Mouse (Mus musculus): ENCODE results near the gene Dmrt1.

GRCm38 (mm10) chr19:25479152-25479669 is 26.2 kb upstream of the Dmrt1 start:
- TF ChIP-seq UBTF (IDR thresholded peaks at IDR 0.05; ENCODE audit: borderline replicate concordance, insufficient read depth, low read depth, low read length), result no peak
- TF ChIP-seq CTCF (IDR thresholded peaks at IDR 0.05 in 2 of 3, conservative IDR thresholded peaks at IDR 0.05 in 1 of 3; ENCODE audit: control insufficient read depth in 1 of 3, insufficient read depth in 1 of 3, low read depth in 2 of 3, low read length in 3 of 3, poor library complexity in 1 of 3, severe bottlenecking in 1 of 3), result no peak
- TF ChIP-seq ZKSCAN1 (IDR thresholded peaks at IDR 0.05; ENCODE audit: low read depth, low read length), result no peak
- TF ChIP-seq MAFK (IDR thresholded peaks at IDR 0.05; ENCODE audit: borderline replicate concordance, low read depth, low read length), result no peak
- TF ChIP-seq MXI1 (IDR thresholded peaks at IDR 0.05; ENCODE audit: low read depth, low read length), result no peak
- TF ChIP-seq POLR2A (IDR thresholded peaks at IDR 0.05; ENCODE audit: control insufficient read depth in 1 of 2, insufficient read depth in 1 of 2, low read depth in 1 of 2, low read length in 2 of 2, poor library complexity in 1 of 2), result no peak
- no peak for TF ChIP-seq POLR2AphosphoS5 (IDR thresholded peaks at IDR 0.05; ENCODE audit: borderline replicate concordance, low read depth, low read length)
- TF ChIP-seq MYB (IDR thresholded peaks at IDR 0.05; ENCODE audit: low read depth, low read length), result no peak
- no peak for TF ChIP-seq MYC (IDR thresholded peaks at IDR 0.05; ENCODE audit: low read depth, low read length)
